Mouse (Mus musculus) neural tube, embryonic 10.5 days (tissue): ENCODE results near the gene Bcar3.

Experiments used
- DNase-seq: peaks from one replicate; pipeline ENCODE4 v3.0.0-alpha.2; 2017; ENCODE audit warnings: low spot score; ENCODE audit errors: extremely low spot score

Bcar3 gene

GRCm38 (mm10) chr3:122336030-122336429 is 42.1 kb downstream of the Bcar3 start:
- no peak for DNase-seq

GRCm38 (mm10) chr3:122337992-122338391 is 44.1 kb downstream of the Bcar3 start:
- no peak for DNase-seq

DNA sequence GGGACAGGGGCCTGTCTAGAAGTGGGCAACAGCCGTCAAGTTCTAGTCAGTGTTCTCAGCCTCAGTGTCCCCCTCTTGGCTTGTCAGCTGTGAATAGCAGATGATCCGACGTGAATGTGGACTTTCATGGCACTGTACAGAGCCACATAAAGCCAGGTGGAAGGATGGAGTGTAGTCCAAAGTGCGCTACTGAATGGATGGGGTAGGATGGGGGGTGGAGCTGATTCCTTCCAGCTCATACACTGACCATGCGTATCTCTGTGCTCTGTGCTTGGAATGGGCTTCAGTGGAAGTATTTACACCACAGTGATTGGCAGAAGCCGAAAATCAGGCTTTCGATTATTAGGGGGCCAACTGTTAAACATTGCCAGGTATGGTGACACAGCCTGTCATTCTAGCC is 45.0 kb downstream of the Bcar3 start:
- DNase-seq = no peak

- no peak for DNase-seq
These were observed 46.5 kb downstream of the Bcar3 start for GRCm38 (mm10) chr3:122340135-122341068.

- no peak for DNase-seq
These were observed 49.5 kb downstream of the Bcar3 start for GRCm38 (mm10) chr3:122343437-122343853.

GRCm38 (mm10) chr3:122344350-122344749 is 50.4 kb downstream of the Bcar3 start:
- DNase-seq = no peak

DNA sequence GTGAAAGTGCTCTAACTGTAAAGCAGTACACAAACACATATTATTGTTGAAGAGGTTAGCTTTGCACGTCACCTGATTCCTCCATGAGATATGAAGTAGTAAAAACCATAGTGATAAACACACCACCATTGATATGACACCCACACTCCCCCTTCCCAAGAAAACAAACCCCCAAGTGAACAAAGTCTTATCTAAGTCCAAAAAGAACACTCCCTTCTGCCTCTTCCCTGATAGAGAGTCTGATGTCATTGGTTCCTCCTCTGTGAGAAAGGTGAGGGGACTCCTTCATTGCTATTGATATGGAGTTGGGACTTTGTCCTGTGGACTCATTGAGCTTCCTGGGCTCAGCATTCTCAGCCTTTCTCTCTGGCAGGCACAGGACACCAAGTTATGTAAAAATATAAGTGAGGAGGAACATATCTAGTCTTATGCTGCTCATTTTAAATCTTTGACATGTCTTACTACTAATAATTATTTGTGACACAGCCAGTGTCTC is 52.1 kb downstream of the Bcar3 start:
- no peak for DNase-seq

GRCm38 (mm10) chr3:122346600-122346999 is 52.7 kb downstream of the Bcar3 start:
- no peak for DNase-seq

- no peak for DNase-seq
These were observed 54.7 kb downstream of the Bcar3 start for GRCm38 (mm10) chr3:122348677-122349076.

GRCm38 (mm10) chr3:122352801-122353200 is 58.9 kb downstream of the Bcar3 start:
- no peak for DNase-seq

DNA sequence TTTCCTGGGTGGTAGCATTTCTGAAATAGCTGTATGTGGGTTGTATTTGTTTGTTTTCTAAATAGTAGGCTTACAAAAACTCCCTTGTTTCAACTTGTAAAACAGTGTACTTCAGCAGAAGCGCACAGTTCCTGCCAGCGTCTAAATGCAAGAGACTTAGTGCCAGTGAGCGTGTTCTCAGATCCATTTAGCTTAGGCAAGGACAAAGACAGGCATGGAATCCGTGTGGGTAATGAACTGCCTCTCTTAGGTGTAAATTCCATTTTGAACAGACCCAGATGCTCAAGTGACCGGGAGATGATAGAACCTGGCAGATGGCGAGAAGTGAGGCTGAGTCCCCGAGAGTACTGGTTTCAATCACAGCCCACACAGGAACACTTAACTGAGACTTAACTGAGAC is 65.5 kb downstream of the Bcar3 start:
- DNase-seq = no peak

DNA sequence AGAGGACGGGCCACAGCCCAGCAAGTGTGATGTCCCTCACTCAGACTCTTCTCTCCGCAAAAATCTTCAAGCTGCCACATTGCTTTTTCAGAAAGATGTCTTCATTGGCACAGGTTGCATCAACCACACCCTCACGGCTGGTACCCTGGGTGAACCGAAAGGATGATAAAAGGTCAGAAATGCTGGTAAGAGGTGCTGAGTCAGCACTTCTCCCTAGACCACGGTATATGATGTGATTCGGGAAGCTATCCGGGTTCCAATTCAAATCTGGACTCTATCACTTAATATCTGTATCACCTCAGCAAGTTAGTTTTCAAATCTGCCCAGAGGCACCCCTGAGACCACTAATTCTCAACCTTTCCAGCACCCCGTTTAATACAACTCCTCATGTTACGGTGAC is 66.0 kb downstream of the Bcar3 start:
- no peak for DNase-seq

DNA sequence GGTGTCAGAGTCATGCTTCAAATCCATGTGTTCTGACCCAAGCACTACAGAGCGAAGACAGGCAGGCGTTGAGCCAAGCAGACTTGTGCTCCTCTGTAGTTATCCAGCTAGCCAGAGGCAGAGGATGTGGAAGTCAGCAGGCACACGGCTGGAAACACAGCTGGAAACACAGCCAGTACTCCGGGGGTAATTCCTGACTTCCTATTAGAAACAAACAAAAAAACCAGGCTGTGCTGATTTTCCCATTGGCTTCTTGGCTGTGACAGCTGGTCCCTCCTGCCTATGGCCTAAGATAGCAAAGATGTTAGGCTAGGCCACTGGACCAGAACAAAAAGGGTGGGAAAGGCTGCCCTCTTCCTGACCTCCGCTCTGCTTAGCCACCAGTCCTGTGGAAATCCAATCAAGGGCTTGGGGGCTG is 66.8 kb downstream of the Bcar3 start:
- peak; percentile 36 for DNase-seq

- no peak for DNase-seq
These were observed 68.8 kb downstream of the Bcar3 start for GRCm38 (mm10) chr3:122362719-122363118.

- peak; percentile 52 for DNase-seq
These were observed 70.6 kb downstream of the Bcar3 start for GRCm38 (mm10) chr3:122364565-122364964.

DNA sequence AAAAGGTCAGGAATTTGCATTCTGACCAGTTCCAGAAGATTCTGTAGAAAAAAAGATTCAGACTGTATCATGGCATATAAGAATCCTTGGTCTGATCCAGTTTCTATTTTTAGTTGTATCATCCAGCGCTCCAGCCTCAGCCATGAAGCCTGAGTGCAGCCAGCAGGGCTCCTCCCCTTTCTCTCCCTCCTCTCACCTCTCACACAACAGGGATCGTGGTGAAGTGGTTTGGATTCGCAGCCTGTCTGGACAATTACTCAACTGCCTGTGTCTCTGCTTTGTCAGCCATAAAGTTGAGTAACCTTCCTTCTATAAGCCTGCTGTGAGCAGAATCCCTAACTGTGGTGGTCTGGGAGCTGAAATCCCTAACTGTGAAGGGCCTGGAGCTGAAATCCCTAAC is 71.4 kb downstream of the Bcar3 start:
- DNase-seq = peak; percentile 35

- no peak for DNase-seq
These were observed 77.9 kb downstream of the Bcar3 start for GRCm38 (mm10) chr3:122371646-122372341.

GRCm38 (mm10) chr3:122372617-122373016 is 78.7 kb downstream of the Bcar3 start:
- no peak for DNase-seq

GRCm38 (mm10) chr3:122376011-122376410 is 82.1 kb downstream of the Bcar3 start:
- no peak for DNase-seq

- peak; percentile 67 for DNase-seq
These were observed 82.5 kb downstream of the Bcar3 start for GRCm38 (mm10) chr3:122376412-122376831.

DNA sequence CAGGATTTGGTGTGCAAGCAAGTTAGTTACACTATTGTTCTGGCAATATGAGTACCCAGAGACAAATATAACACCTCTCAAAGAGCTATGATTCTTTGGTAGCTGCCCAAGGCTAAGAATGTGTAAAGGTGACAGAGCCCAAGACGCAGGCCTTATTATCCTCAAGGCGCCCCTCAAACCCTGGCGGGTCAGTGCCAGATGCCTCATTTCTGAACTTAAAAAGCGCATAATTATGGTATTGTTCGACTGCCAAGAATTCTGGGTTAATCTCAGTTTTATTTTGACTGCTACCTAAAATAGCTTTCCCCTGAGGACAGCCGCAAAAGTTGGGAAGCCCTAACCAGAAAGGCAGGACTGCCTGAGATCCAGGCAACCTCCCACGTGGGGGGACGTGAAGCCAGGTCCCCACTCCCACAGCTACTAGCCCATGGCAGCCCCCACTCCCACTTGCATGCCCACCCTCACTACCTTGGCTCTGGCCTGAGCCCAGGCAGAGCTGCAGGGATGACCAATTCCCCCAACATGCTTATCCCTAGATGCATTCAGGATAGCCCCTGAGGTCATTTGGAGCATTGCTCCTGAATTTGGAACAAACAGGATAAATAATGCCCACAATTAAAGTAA is 83.0 kb downstream of the Bcar3 start:
- no peak for DNase-seq

- DNase-seq = no peak
These were observed 84.7 kb downstream of the Bcar3 start for GRCm38 (mm10) chr3:122378634-122379033.
